Mouse (Mus musculus): ENCODE results near the gene Arhgap45. TPM values are rescaled to one million over a fixed set of nuclear protein-coding genes. Genes with fewer than 3 reads are reported as not detected.

Gene Arhgap45
- total RNA-seq, 1 experiment from 2014 or later = 6.3 TPM

Other genes starting within 250 kb of the Arhgap45 start
- 54.7 and 56.5 TPM in 2 replicates for gene Rnf126, start 249.7 kb upstream of the Arhgap45 start, total RNA-seq (2021)
- gene Fstl3, start 239.4 kb upstream of the Arhgap45 start, total RNA-seq (2021) = 5.5 and 6.4 TPM in 2 replicates
- not detected in 2 replicates for gene Prss57, start 225.7 kb upstream of the Arhgap45 start, total RNA-seq (2021)
- 77.9 and 78.3 TPM in 2 replicates for gene Palm, start 223.1 kb upstream of the Arhgap45 start, total RNA-seq (2021)
- 0.26 TPM in 2 replicates for gene Misp, start 195.7 kb upstream of the Arhgap45 start, total RNA-seq (2021)
- gene Ptbp1, start 162.2 kb upstream of the Arhgap45 start, total RNA-seq (2021) = 291 and 302 TPM in 2 replicates
- 1.0 TPM in 1 of 2 replicates, not detected in the other for gene Prtn3, start 142.2 kb upstream of the Arhgap45 start, total RNA-seq (2021)
- gene Plppr3, start 142.0 kb upstream of the Arhgap45 start, total RNA-seq (2021) = 0.93 and 2.2 TPM in 2 replicates
- 0.70 TPM in 1 of 2 replicates, not detected in the other for gene Elane, start 130.4 kb upstream of the Arhgap45 start, total RNA-seq (2021)
- 561 and 750 TPM in 2 replicates for gene Cfd, start 125.8 kb upstream of the Arhgap45 start, total RNA-seq (2021)
- 32.0 and 38.4 TPM in 2 replicates for gene Med16, start 107.7 kb upstream of the Arhgap45 start, total RNA-seq (2021)
- gene Gm26602, start 105.8 kb upstream of the Arhgap45 start, total RNA-seq (2021) = not detected in 2 replicates
- 0.98 and 1.5 TPM in 2 replicates for gene Kiss1r, start 99.7 kb upstream of the Arhgap45 start, total RNA-seq (2021)
- gene R3hdm4, start 95.4 kb upstream of the Arhgap45 start, total RNA-seq (2021) = 75.8 and 82.8 TPM in 2 replicates
- gene Arid3a, start 89.6 kb upstream of the Arhgap45 start, total RNA-seq (2021) = 5.9 and 6.9 TPM in 2 replicates
- 30.3 and 36.6 TPM in 2 replicates for gene Wdr18, start 56.5 kb upstream of the Arhgap45 start, total RNA-seq (2021)
- not detected in 2 replicates for gene Grin3b, start 45.9 kb upstream of the Arhgap45 start, total RNA-seq (2021)
- gene Tmem259, start 32.3 kb upstream of the Arhgap45 start, total RNA-seq (2021) = 141 and 157 TPM in 2 replicates
- 40.2 and 55.9 TPM in 2 replicates for gene Cnn2, start 28.1 kb upstream of the Arhgap45 start, total RNA-seq (2021)
- 18.7 and 20.7 TPM in 2 replicates for gene Abca7, start 20.2 kb upstream of the Arhgap45 start, total RNA-seq (2021)
- gene Polr2e, start 23.1 kb downstream of the Arhgap45 start, total RNA-seq (2021) = 98.8 and 108 TPM in 2 replicates
- gene Gpx4, start 30.5 kb downstream of the Arhgap45 start, total RNA-seq (2021) = 1,329 and 1,354 TPM in 2 replicates
- gene Sbno2, start 88.9 kb downstream of the Arhgap45 start, total RNA-seq (2021) = 52.8 and 52.9 TPM in 2 replicates
- gene Stk11, start 99.2 kb downstream of the Arhgap45 start, total RNA-seq (2021) = 138 and 147 TPM in 2 replicates
- gene Atp5d, start 122.0 kb downstream of the Arhgap45 start, total RNA-seq (2021) = 920 and 980 TPM in 2 replicates
- gene Cbarp, start 124.2 kb downstream of the Arhgap45 start, total RNA-seq (2021) = 69.9 and 137 TPM in 2 replicates
- gene Midn, start 131.6 kb downstream of the Arhgap45 start, total RNA-seq (2021) = 114 and 140 TPM in 2 replicates
- gene Cirbp, start 149.3 kb downstream of the Arhgap45 start, total RNA-seq (2021) = 67.6 and 106 TPM in 2 replicates
- 8.6 and 9.5 TPM in 2 replicates for gene 1600002K03Rik, start 156.3 kb downstream of the Arhgap45 start, total RNA-seq (2021)
- 3.1 and 3.9 TPM in 2 replicates for gene Efna2, start 162.8 kb downstream of the Arhgap45 start, total RNA-seq (2021)
- gene Mum1, start 209.8 kb downstream of the Arhgap45 start, total RNA-seq (2021) = 23.8 and 29.9 TPM in 2 replicates
- 426 and 463 TPM in 2 replicates for gene Ndufs7, start 232.5 kb downstream of the Arhgap45 start, total RNA-seq (2021)
- gene Gamt, start 244.4 kb downstream of the Arhgap45 start, total RNA-seq (2021) = 138 and 192 TPM in 2 replicates
- gene Dazap1, start 244.8 kb downstream of the Arhgap45 start, total RNA-seq (2021) = 92.9 and 115 TPM in 2 replicates